Mouse (Mus musculus) spleen, embryonic (tissue): Measurements from ENCODE around the gene Isg20l2.
"Not testable (repeated sequence)": the region's sequence is repeated elsewhere in the genome, so short reads cannot be mapped to it uniquely, and the experiment has no call there.

ENCODE experiments used
- CTCF ChIA-PET: fragments of 350-600 bp; sonication (Branson Sonifier 250); formaldehyde crosslinking; loops from one replicate; lab custom pipeline; 2022; lab: Charles Lee

The Isg20l2 gene

DNA sequence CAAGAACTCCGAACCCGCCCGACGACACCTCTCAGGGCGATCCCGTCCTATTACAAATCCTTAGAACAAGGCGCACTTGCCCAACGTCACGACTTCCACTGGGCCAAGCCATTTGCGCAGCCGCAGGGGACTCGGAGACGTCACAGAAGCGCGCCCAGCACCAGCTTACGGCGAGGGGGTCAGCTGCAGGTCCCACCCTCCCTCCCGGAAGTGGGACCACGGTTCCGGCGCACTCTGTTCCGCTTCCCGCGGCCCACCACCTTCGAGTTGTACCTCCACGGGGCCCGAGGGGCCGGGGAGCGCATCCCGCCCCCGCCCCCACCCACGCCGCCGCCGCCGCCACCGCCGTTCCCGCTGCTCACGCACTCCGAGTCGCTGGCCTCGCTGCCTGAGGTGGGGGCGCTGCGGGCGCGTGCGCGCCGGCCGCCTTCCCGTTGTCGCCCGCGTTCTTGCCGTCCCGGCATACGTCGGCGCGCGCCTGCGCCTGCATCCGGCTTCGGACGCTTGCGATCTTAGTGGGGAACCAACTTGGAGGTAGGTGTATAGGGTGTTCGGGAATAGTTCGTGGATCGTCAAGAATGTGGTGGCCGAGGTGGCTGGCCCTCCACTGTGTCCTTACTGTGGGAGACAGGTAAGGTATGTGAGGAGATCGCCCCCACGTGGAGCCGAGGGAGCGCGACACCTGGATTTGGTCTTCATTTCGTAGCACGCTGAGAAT is at the start of gene Isg20l2, which contains the start of gene Rrnad1:
Isg20l2 (plus strand) TSS at position 237 of the 718 bp plus-strand sequence.
Rrnad1 (minus strand) TSS at position 640 of the 718 bp plus-strand sequence.
- CTCF ChIA-PET, result no interaction called here

DNA sequence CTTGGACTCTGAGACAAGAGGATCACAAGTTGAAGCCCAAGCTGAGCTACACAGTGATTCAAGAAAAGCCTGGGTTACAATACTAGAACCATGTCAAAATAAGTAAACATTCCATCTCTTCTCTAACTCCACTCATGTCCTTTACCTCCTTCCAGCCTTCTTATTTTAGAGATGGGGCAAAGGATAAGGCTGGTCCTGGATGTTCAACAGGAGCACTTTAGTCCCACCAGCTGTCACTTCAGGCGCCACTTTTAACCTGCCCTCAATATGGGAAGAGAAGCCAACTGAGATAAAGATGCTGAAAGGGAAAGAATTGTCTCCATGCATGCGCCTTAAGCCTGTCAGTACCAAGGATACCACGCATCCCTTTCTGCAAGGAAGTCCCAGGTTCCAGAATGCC is 45.8 kb upstream of the Isg20l2 start:
- CTCF ChIA-PET, result interaction anchor here (0.5 kb wide), 1 partner anchor 18 kb away, joined by 9 read pairs; no protein-coding TSS in a partner anchor

DNA sequence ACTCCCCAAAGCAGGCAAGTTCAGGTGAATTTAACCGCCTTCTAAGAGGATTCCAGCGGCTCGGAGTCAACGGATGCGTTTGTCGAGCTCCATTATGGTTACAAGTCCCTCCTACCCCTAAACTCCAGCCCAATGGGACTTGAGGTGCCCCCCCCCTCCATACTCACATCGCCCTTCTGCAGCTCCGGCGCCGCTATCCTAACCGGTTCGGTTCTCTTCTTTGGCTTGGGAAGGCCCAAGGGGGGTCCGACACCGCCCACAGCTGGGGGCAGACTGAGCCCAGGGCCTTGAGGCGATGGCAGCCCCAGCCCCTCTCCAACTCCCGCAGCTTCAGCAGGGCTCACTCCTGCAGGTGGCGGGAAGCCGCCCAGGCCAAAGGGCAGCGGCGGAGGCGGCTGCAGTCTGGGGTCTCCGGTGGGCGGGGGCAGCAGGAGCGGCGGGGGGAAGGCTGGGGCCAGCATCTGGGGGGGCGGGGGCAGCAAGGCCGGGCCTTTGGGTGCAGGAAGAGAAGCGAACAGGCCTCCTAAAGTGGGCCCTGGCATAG is 45.3 kb upstream of the Isg20l2 start:
- CTCF ChIA-PET, result interaction anchor here (0.5 to 0.6 kb wide), 2 partner anchors 18 to 33 kb away, joined by 9 to 15 read pairs; no protein-coding TSS in a partner anchor

DNA sequence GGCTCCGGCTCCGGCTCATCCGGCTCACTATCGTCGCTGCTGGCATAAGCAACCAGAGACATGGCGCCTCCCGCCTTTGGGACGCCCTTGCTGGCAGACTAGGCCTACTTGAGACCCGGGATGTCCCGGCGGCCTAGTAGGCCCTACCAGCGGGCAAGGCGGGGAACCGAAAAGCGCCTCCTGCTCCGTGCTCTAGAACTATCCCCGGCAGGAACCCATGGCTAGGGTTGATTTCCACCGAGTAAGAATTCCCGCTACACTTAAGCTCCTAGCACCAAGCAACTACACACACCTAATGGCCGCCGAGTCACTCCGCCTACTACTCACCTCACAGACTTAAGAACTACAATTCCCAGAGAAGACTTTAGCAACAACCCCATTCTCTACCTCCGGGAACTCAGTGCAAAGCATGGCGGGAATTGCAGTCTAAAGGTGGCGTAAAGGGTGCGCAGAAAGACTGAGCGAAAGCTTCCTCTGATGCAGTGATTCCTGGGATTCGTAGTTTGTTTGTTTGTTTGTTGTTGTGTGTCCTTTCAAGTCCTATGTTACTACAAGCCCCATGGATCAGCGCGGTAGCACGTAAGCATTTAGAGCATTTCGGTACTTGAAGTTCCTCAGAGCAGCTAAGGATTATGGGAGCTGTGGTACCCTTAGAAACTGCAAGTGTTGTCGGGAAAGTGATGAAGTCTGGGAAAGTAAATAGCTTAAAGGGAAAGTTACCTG is 44.7 kb upstream of the Isg20l2 start, which contains the start of gene Prcc:
Prcc (minus strand) TSS at position 328 of the 723 bp plus-strand sequence.
- CTCF ChIA-PET, result interaction anchor here (0.6 to 0.8 kb wide), 2 partner anchors 24 to 32 kb away, joined by 4 to 15 read pairs; no protein-coding TSS in a partner anchor

DNA sequence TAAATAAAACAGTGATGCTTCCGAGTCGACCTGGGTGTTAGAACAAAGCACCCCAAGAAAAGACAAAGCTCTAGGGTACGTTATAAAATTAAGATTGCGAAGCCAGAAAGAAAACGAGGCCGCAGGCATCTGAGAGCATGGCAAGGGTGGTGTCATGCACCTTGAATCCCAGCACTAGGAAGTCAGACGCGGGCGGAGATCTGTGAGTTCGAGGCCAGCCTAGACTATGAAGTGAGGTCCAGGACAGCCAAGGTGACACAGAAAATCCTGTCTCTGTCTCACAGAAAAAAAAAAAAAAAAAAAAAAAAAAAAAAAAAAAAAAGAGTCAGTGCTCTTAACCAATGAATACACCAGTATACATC is 44.1 kb upstream of the Isg20l2 start:
- CTCF ChIA-PET, result interaction anchor here (0.8 kb wide), 1 partner anchor 24 kb away, joined by 4 read pairs; no protein-coding TSS in a partner anchor

DNA sequence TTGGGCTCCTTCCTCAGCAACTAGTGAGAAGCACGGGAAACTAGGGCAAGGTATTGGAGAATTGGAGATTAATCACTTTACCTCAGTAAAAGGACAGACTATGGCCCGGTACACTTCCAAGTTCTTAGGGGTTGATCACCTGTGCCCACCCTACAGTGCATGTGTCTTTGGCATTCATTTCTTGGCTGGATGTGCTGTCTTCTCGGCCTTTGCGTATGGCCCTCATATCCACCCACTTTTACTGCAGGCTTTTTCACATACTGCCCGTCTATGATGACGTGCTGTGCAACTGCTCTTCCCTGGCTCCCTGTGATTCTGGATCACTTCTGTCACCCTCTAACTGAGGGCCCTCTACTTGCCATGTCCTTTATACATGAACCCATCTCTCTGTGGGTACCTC is 43.7 kb upstream of the Isg20l2 start:
- CTCF ChIA-PET, result interaction anchor here (0.8 kb wide), 1 partner anchor 23 kb away, joined by 4 read pairs; no protein-coding TSS in a partner anchor

DNA sequence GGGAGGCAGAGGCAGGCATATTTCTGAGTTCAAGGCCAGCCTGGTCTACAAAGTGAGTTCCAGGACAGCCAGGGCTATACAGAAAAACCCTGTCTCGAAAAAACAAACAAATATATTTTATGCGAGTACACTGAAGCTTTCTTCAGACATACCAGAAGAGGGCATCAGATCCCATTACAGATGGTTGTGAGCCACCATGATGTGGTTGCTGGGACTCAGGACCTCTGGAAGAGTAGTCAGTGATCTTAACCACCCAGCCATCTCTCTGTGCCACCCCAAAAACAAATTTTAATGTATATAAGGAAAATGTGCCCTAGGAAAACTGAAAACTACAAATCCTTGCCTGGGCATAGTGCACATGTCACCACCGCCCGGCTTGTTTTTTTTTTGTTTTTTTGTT is 42.7 kb upstream of the Isg20l2 start:
- CTCF ChIA-PET, result not testable (repeated sequence)

DNA sequence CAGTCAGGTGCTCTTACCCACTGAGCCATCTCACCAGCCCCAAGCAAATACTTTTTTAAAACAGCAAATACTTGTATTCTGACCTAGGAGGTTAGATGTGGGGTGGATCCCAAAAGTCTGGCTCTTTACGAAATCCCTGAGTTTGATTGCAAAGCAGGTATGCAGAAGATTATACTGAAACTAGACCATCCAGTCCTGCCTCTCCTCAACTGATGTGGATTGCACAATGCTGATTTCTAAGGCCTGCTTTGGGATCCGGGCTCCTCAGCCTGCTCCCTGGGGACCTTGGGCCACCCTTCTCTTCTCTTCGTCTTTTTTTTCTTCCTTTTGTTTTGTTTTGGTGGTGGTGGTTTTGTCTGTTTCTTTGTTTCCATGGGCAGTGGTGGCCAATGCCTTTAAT is 38.6 kb upstream of the Isg20l2 start:
- CTCF ChIA-PET, result interaction anchor here (0.6 kb wide), 1 partner anchor 25 kb away, joined by 3 read pairs; no protein-coding TSS in a partner anchor

DNA sequence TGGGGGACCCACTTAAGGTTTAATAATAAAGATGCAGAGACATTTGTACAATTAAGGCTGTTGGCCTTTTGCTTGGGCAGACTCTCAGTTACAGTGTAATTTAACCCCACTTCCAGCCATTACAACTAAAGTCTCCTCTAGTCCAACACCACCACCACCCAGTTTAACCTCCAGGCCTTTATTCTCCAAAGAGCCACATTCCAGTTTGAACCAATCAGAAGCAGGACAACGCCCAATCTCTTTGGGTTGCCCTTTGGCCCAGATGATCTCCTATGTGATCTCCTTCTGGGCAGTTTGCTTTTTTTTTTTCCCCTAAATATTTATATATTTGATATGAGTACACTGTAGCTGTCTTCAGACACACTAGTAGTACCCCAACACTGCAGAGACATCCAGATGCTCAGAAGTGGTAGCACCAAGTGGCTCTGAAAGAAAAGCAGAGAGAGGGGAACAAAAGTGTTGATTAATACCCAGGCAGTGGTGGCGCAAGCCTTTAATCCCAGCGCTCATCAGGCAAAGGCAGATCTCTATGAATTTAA is 36.7 kb upstream of the Isg20l2 start:
- CTCF ChIA-PET, result no interaction called here

DNA sequence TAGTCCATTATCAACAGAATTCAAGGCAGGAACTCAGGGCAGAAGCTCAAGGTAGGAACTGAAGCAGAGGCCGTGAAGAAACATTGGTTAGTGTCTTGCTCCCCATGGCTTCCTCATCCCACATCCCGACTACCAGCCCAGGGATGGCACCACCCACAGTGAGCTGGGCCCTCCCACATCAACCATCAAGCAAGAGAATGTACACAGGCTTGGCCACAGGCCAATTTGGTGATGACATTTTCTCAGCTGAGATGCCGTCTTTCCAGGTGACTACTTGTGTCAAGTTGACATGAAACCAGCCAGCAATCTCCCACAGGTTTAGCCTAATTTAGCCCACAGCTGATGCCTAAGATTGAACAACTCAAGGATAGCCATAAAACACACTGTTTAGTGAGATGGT is 30.8 kb upstream of the Isg20l2 start:
- CTCF ChIA-PET, result no interaction called here

DNA sequence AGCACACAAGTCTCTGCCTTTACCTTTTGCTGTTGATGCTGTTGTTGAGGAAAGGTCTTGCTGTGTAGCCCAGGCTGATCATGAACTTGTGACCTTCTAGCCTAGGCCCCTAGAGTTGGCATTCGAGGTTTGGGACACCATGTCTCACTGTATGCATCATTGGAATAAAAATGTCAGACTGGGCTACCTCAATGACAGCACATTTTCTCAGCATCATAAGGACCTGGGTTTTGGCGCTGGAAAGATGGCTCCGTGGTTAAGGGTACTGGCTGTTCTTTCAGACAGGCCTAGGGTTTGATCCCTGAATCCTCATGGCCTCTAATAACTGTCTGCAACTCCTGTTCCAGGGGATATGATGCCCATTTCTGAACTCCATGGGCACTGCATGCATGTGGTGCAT is 30.3 kb upstream of the Isg20l2 start:
- CTCF ChIA-PET, result interaction anchor here (0.6 kb wide), 1 partner anchor 49 kb away, joined by 7 read pairs; the partner anchor contains the start of gene Crabp2

DNA sequence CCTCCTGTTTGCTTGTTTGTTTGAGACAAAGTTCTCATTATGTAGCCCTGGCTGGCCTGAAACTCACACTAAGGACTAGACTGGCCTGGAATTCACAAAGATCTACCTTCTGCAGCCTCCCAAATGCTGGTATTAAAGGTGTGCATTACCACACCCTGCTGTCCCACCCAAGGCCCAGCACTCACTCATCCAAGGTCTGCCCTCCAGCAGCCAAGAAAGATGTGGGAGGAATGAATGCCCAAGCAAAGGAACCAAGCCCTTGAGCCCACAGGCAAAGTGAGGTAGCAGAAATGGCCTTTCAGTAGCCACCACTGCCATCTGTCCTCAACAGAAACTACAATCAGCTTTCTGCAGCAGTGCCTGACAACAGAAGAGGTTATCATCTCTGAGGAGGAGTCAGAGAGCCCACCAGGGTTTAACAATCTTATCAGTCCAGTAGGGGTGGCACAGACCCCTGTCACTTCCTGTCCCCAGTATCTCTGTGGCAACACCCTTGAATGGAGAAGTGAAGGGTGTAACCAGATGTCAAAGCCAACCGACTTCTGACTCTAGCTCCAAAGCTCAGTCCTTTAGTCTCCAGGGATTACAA is 29.0 kb upstream of the Isg20l2 start:
- CTCF ChIA-PET, result no interaction called here

DNA sequence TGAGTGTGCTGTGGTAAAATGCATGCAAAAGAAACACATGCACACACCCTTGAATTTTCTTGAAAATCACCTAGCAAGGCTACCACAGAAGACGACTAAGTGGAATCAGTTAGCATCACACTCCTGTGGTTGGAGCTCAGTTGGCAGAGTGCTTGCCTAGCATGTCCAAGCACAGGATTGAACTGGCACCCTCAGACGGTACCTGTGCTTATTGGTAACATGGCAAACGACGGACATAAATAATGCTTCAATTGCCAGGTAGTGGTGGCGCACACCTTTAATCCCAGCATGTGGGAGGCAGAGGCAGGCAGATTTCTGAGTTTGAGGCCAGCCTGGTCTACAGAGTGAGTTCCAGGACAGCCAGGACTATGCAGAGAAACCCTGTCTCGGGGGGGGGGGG is 28.2 kb upstream of the Isg20l2 start:
- CTCF ChIA-PET, result interaction anchor here (0.7 kb wide), 1 partner anchor 17 kb away, joined by 9 read pairs; no protein-coding TSS in a partner anchor

DNA sequence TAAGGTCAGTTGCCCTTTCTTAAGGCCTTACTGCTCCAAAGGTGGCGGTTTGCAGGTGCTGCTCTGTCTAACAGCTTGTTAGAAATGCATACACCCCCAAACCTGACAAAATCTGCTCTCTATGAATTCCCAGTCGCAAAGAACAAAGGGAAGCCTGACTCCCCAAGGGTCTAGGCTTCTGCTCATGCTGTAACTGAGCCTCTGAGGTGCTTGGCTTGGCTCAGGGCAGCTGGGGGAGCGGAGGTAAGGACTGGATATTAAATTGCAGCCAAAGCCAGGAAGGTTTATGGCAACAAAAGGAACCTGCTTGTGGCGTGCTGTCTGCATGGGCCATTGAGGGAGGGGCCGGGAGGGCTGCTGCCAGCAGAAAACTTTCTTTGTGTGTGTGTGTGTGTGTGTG is 26.3 kb upstream of the Isg20l2 start:
- CTCF ChIA-PET, result no interaction called here

DNA sequence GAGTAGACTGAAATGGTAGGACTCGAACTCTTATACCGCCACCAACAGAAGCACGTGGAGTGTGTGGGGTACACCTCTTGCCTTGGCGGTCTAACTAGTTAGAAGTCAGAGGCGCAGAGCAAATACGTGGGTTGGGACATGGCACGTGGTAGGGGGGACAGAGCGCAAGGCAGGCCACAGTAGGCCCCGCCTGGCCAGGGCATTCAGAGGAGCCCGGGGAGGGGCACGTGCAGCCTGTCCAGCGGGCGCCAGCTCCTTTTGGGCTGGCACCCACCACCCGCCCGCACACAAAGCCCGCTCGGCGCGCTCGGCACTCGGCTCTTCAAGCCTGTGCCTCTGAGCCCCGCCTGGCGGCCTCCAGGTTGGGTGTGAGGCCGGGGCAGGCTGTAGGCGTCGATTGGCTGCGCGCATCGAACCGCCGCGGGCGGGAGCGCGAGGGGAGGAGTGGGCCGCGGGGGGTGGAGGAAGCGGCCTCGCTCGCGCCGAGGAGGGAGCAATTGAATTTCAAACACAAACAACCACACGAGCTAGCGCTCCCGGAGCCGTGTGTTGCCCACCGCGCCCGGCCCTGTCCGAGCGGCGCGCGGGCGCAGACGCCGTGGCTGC is 24.1 kb upstream of the Isg20l2 start, which contains the start of gene Hdgf:
Hdgf (plus strand) TSS at position 442 of the 606 bp plus-strand sequence.
- CTCF ChIA-PET, result no interaction called here

DNA sequence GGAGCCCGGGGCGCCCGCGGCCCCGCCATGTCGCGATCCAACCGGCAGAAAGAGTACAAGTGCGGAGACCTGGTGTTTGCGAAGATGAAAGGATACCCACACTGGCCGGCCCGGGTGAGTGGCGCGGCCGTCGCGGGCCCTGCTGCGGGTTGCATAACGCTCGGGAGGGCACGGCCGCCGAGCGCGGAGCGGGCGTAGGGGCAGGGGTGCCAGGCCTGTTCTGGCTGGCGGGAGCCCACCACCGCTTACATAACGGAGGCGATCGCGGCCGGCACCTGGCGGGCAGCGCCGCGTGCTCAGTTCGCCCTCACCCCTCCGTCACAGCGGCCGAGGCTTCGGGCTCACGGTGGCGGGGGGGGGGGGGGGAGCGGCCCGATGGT is 23.5 kb upstream of the Isg20l2 start:
- CTCF ChIA-PET, result no interaction called here

DNA sequence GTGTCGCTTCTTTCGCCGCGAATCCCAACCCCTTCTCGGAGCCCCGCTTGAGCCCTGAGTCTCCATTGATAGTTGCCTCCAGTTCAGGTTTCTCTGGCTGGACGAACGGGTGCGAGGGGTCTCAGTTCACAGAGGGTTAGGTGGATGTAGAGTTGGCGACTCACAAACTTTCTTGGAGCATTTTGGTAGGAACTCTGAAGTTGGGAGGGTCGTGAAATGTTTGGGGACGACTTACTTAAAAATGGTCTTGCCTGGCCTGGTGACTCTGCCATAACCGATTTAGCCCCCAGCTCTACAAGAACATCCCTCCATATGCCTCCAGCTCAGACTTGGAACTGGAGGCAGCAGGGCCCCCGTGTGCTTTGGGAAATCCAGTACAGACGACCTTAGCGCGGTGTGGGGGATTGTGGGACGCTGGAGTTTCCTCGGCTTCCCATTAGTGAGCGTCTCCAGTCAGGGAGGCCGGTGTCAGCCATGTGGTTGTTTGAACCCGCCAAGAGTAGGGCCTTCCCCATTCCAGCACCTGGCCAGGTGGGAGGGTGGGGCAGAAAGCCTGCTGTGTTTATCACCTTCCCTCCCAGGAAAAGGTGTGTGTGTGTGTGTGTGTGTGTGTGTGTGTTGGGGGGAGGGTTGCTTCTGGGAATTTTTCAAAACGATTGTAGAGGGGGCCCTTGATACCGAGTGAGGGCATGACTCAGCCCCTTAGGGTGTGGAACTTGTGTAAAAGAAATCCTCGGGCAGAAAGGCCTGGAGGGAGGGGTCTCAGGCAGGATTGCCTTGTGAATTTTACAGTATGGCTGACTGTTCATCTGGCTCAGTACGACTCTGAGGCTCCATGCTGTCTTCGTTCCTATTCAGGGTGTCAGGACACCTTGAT is 22.9 kb upstream of the Isg20l2 start:
- CTCF ChIA-PET, result no interaction called here

DNA sequence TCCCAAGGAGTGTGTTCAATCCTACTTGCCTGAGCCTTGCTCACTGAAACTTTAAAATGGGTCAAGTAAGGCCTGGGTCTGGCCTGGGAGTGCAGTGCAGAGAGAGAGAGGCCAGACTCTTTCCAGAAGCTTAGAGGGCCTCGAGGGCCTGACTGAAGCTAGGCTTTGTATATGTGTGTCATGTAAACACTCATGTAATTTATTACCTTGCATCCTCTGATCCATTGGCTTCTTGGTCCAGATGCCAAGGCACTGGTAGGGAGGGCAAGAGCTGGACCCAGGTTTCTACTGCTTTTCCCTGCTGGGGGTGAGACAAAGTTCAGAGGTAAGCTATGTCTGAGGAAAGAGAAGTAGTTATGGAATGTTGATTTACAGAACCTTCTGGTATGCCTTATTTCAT is 22.2 kb upstream of the Isg20l2 start:
- CTCF ChIA-PET, result no interaction called here

DNA sequence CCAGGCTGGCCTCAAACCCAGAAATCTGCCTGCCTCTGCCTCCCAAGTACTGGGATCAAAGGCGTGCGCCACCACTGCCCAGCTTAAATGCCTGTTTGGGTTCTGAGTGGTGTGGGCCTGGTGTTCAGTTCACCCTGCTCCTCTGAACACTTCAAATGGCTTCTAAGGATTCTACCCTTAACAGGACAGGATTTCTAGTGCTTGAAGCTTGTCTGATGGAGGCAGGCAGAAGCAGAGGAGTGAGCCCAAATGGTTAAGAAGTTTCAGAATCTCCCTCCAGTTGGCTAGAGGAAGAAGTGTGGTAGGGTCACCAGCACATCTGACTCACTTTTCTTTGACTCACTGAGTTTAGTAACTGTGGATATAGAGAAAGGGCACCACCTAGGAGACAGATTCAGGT is 20.7 kb upstream of the Isg20l2 start:
- CTCF ChIA-PET, result interaction anchor here (0.6 kb wide), 1 partner anchor 24 kb away, joined by 4 read pairs; no protein-coding TSS in a partner anchor

DNA sequence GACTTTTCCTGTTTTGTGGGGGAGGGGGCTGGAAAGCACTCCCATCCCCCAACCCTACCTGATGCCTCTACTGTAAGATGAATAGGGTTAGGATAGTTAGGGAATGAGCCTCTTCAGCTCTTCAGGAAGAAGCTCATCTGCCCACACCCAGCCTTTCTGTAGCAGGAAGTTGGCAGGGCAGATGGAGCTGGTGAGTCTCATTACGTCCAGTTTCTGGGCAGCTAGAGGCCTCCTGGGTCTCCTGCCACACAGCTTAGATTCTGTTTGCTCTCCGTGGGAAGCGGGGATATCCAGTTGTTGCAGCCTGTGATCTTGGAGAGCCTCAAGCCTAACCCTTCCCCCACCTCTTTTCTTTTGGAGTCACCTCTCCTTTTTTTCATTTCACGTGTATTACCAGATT is 20.2 kb upstream of the Isg20l2 start:
- CTCF ChIA-PET, result interaction anchor here (0.6 kb wide), 1 partner anchor 24 kb away, joined by 4 read pairs; no protein-coding TSS in a partner anchor
